In genomic region chr6:71503670-71504069, GRCm38 (mm10) we compare ENCODE assay signal across 17 mouse cellular contexts. TPM values are rescaled to one million over a fixed set of nuclear protein-coding genes. Genes with fewer than 3 reads are reported as not detected.
DNase-seq lines count a peak whose midpoint lies in the region; ATAC-seq and TF ChIP-seq lines count a peak whose summit lies in the region.
"Had no signal": no experiment of that assay in that cellular context is flagged by ENCODE, and none has a peak within 500 bp of the region (broad histone marks: within the 10 kb centered on the region; RNA-seq: fewer than 3 reads in every experiment).

No protein-coding gene starts in this region.

- DNase-seq in layer of hippocampus, adult 2 months (ENCODE audit: low spot score in 2 of 2): no peak
- DNase-seq in layer of hippocampus, postnatal 10 days (ENCODE audit: low spot score in 2 of 2): no peak
- peak; percentile 14 for DNase-seq in MEL (ENCODE audit: low read depth, low spot score)
- no peak for DNase-seq in adrenal gland, adult (ENCODE audit: inconsistent age in 2 of 2, low spot score in 1 of 2)
- DNase-seq: adrenal gland, adult 8-10 months; B cell, adult 2 months; cerebellum, adult 9-10 months; forebrain, postnatal 0 days had no signal

- no peaks in the 10 kb centered on the region for H3K79me2 ChIP-seq in MEL (ENCODE audit: control insufficient read depth, insufficient read depth, low read length, poor library complexity)

- no peaks in the 10 kb centered on the region for H3K27me3 ChIP-seq in MEL (ENCODE audit: control insufficient read depth in 1 of 2, insufficient read depth in 2 of 2, low read length in 2 of 2)
- H3K27me3 ChIP-seq in intestine, embryonic 16.5 days (replicated peaks; ENCODE audit: control insufficient read depth, insufficient read depth, low read length): no peaks in the 10 kb centered on the region
- H3K27me3 ChIP-seq: CH12.LX; embryonic facial prominence, embryonic 12.5 days; forebrain, embryonic 13.5 days; forebrain, embryonic 15.5 days had no signal

- TF ChIP-seq POLR2A in MEL (IDR thresholded peaks at IDR 0.05; ENCODE audit: control insufficient read depth in 1 of 2, insufficient read depth in 1 of 2, low read depth in 1 of 2, low read length in 2 of 2, poor library complexity in 1 of 2): no peak

- no peak for TF ChIP-seq RAD21 in MEL (IDR thresholded peaks at IDR 0.05; ENCODE audit: low read depth, low read length)

- no peak overlapping the region for H3K4me2 ChIP-seq in intestine, embryonic 16.5 days (ENCODE audit: low read depth, low read length)
- H3K4me2 ChIP-seq: embryonic facial prominence, embryonic 12.5 days; forebrain, embryonic 13.5 days; forebrain, embryonic 15.5 days had no signal

- no peaks in the 10 kb centered on the region for H3K4me1 ChIP-seq in MEL (ENCODE audit: control insufficient read depth in 1 of 2, insufficient read depth in 2 of 2, low read length in 2 of 2)
- 0 out of 2 replicates have a peak, but pooled peaks cover 3% of the 10 kb centered on the region for H3K4me1 ChIP-seq in intestine, embryonic 16.5 days (ENCODE audit: control insufficient read depth, insufficient read depth, low read length)
- H3K4me1 ChIP-seq: embryonic facial prominence, embryonic 10.5 days; embryonic facial prominence, embryonic 12.5 days had no signal

- H3K9me3 ChIP-seq in MEL (replicated peaks; ENCODE audit: insufficient read depth, low read length): no peaks in the 10 kb centered on the region
- H3K9me3 ChIP-seq in intestine, embryonic 16.5 days (ENCODE audit: control insufficient read depth, low read length): no peaks in the 10 kb centered on the region
- H3K9me3 ChIP-seq: embryonic facial prominence, embryonic 10.5 days; embryonic facial prominence, embryonic 12.5 days; forebrain, embryonic 13.5 days; forebrain, embryonic 15.5 days; G1E had no signal

- H3K36me3 ChIP-seq in MEL (ENCODE audit: control insufficient read depth in 1 of 2, insufficient read depth in 2 of 2, low read length in 2 of 2): peaks cover 3 to 6% of the 10 kb centered on the region in 2 experiments; a peak in 3 of 4 replicates
- H3K36me3 ChIP-seq in intestine, embryonic 16.5 days (ENCODE audit: control insufficient read depth, insufficient read depth, low read length): peaks cover 5% of the 10 kb centered on the region

- H3K9ac ChIP-seq in MEL (ENCODE audit: control insufficient read depth, low read depth, low read length, poor library complexity, severe bottlenecking): no peak overlapping the region
- no peak overlapping the region for H3K9ac ChIP-seq in intestine, embryonic 16.5 days (ENCODE audit: low read depth, low read length)
- H3K9ac ChIP-seq: embryonic facial prominence, embryonic 12.5 days; forebrain, embryonic 13.5 days; forebrain, embryonic 15.5 days; forebrain, postnatal 0 days had no signal

- H3K4me3 ChIP-seq in layer of hippocampus, adult 2 months: no peak overlapping the region
- H3K4me3 ChIP-seq in MEL (ENCODE audit: control insufficient read depth in 1 of 2, insufficient read depth in 1 of 2, low read depth in 2 of 2, low read length in 2 of 2): no peak overlapping the region
- no peak overlapping the region for H3K4me3 ChIP-seq in intestine, embryonic 16.5 days (ENCODE audit: low read length)
- H3K4me3 ChIP-seq: embryonic facial prominence, embryonic 10.5 days; embryonic facial prominence, embryonic 12.5 days; forebrain, embryonic 13.5 days; forebrain, embryonic 15.5 days had no signal

- ATAC-seq in intestine, embryonic 16.5 days: peak; percentile 38; the same call in 1 of the 2 replicates
- no peak for ATAC-seq in inflammation-experienced regulatory T-cells, adult 6 months
- ATAC-seq: CD4-positive, CD25-positive, alpha-beta regulatory T cell, adult 4 months; forebrain, embryonic 13.5 days; forebrain, embryonic 15.5 days had no signal

- TF ChIP-seq CTCF in layer of hippocampus, adult 2 months (conservative IDR thresholded peaks at IDR 0.05): no peak
- TF ChIP-seq CTCF in MEL (IDR thresholded peaks at IDR 0.05 in 2 of 3, conservative IDR thresholded peaks at IDR 0.05 in 1 of 3; ENCODE audit: control insufficient read depth in 1 of 3, insufficient read depth in 1 of 3, low read depth in 2 of 3, low read length in 3 of 3, poor library complexity in 1 of 3, severe bottlenecking in 1 of 3): no peak

- TF ChIP-seq EP300 in MEL (IDR thresholded peaks at IDR 0.05; ENCODE audit: low read depth in 1 of 2, low read length in 2 of 2): no peak

- peak overlapping the region; percentile 1; the same call in 1 of the 2 replicates for H3K27ac ChIP-seq in layer of hippocampus, adult 2 months
- no peak overlapping the region for H3K27ac ChIP-seq in MEL (ENCODE audit: control insufficient read depth, low read depth, low read length)
- peak overlapping the region; percentile 54; the same call in 1 of the 2 replicates for H3K27ac ChIP-seq in intestine, embryonic 16.5 days (ENCODE audit: low read length)
- H3K27ac ChIP-seq: embryonic facial prominence, embryonic 10.5 days; embryonic facial prominence, embryonic 12.5 days; forebrain, embryonic 13.5 days; forebrain, embryonic 15.5 days had no signal

TF ChIP-seq in MEL, 35 proteins besides CTCF, POLR2A, EP300 and RAD21:
- peak; percentile 37; the same call in 1 of the 2 replicates for TF ChIP-seq GATA1 (IDR thresholded peaks at IDR 0.05; ENCODE audit: low read depth, low read length)
- TF ChIP-seq MYC (IDR thresholded peaks at IDR 0.05; ENCODE audit: low read depth, low read length): 0 out of 2 replicates have a peak, but pooled peaks have one; percentile 18
- TF ChIP-seq ELF1 (IDR thresholded peaks at IDR 0.05; ENCODE audit: low read depth, low read length): no peak
TF ChIP-seq in MEL: peak in this region for 2.

RNA-seq across cellular contexts. Expression of gene Rnf103, which starts 10.0 kb away (rescaled TPM):
- total RNA-seq in layer of hippocampus, adult 2 months (2021): 10 to 100 TPM; 45.8 to 46.5 TPM
- total RNA-seq in layer of hippocampus, postnatal 10 days (2021): 10 to 100 TPM; 48.5 to 52.0 TPM
- 3.3 and 3.9 TPM in 2 replicates for total RNA-seq in MEL (2012; rRNA removed)
- polyA plus RNA-seq in MEL (2012; ENCODE audit: insufficient read depth in 1 of 2, insufficient read length in 2 of 2, low read depth in 1 of 2, low replicate concordance in 2 of 2, missing spikeins in 1 of 2): 1 to 10 TPM in 1 of 2 experiments, not detected in 1; 4.9 TPM
- polyA plus RNA-seq in intestine, embryonic 16.5 days (2015; fragmentation: Nextera tagmentation; extraction: Ambion mirVana): 8.5 and 18.2 TPM in 2 replicates
- polyA plus RNA-seq in inflammation-experienced regulatory T-cells, adult 6 months (2017; shearing (Covaris generic)): 1 to 10 TPM; 3.6 to 6.5 (median 6.3) TPM

RNA-seq across cellular contexts. Expression of gene Chmp3, which starts 39.9 kb away (rescaled TPM):
- 100 to 1,000 TPM in 1 of 2 experiments, 10 to 100 TPM in 1; 99.7 to 109 TPM for total RNA-seq in layer of hippocampus, adult 2 months (2021)
- 10 to 100 TPM; 78.2 to 78.8 TPM for total RNA-seq in layer of hippocampus, postnatal 10 days (2021)
- 41.7 and 42.7 TPM in 2 replicates for total RNA-seq in MEL (2012; rRNA removed)
- polyA plus RNA-seq in MEL (2012; ENCODE audit: insufficient read depth in 1 of 2, insufficient read length in 2 of 2, low read depth in 1 of 2, low replicate concordance in 2 of 2, missing spikeins in 1 of 2): 10 to 100 TPM in 1 of 2 experiments, not detected in 1; 69.3 TPM
- polyA plus RNA-seq in intestine, embryonic 16.5 days (2015; fragmentation: Nextera tagmentation; extraction: Ambion mirVana): 78.8 and 83.3 TPM in 2 replicates
- polyA plus RNA-seq in inflammation-experienced regulatory T-cells, adult 6 months (2017; shearing (Covaris generic)): 100 to 1,000 TPM in 1 of 3 experiments, 10 to 100 TPM in 2; 61.2 to 119 (median 95.4) TPM
